ENCODE assay signal across 17 mouse cellular contexts in the genomic region with DNA sequence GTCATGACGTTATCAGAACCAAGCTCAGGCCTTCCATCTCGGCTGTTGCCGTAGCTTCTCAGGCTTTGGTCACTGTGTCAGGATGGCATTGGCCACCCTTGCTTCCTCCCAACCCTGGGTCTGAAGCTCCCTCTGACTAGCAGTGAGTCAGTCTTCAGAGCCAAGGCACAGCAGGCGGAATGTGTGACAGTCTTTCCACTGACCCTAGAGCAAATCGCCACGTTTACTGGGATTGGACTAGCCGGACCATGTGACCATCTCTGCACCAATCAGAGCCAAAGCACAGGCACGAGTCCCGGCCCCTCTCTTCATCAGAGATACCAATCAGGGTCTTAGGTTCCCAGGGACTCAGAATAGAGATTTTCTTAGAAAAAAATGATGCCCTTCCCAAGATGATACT.
DNase-seq lines count a peak whose midpoint lies in the region; ATAC-seq and TF ChIP-seq lines count a peak whose summit lies in the region.
"Had no signal": no experiment of that assay in that cellular context is flagged by ENCODE, and none has a peak within 500 bp of the region (broad histone marks: within the 10 kb centered on the region; RNA-seq: fewer than 3 reads in every experiment).

No protein-coding gene starts in this region.

- H3K4me2 ChIP-seq in lung, embryonic 14.5 days, result no peak overlapping the region
- no peak overlapping the region for H3K4me2 ChIP-seq in hindbrain, postnatal 0 days (ENCODE audit: low read depth, low read length)
- no peak overlapping the region for H3K4me2 ChIP-seq in heart, embryonic 12.5 days
- H3K4me2 ChIP-seq: limb, embryonic 15.5 days; neural tube, embryonic 12.5 days had no signal

- TF ChIP-seq CTCF in lung, embryonic 14.5 days (IDR thresholded peaks at IDR 0.05; ENCODE audit: low read depth), result no peak
- no peak for TF ChIP-seq CTCF in hindbrain, postnatal 0 days (IDR thresholded peaks at IDR 0.05; ENCODE audit: low read depth)

- H3K9me3 ChIP-seq in lung, embryonic 14.5 days (ENCODE audit: low read depth, low read length), result no peaks in the 10 kb centered on the region
- H3K9me3 ChIP-seq in hindbrain, postnatal 0 days (ENCODE audit: low read length), result no peaks in the 10 kb centered on the region
- no peaks in the 10 kb centered on the region for H3K9me3 ChIP-seq in heart, embryonic 12.5 days (replicated peaks)
- H3K9me3 ChIP-seq: limb, embryonic 15.5 days; neural tube, embryonic 12.5 days had no signal

- no peaks in the 10 kb centered on the region for H3K36me3 ChIP-seq in lung, embryonic 14.5 days (ENCODE audit: insufficient read depth)
- H3K36me3 ChIP-seq in hindbrain, postnatal 0 days (ENCODE audit: insufficient read depth, low read length), result no peaks in the 10 kb centered on the region
- no peaks in the 10 kb centered on the region for H3K36me3 ChIP-seq in heart, embryonic 12.5 days
- H3K36me3 ChIP-seq: limb, embryonic 15.5 days; neural tube, embryonic 12.5 days had no signal

- H3K27ac ChIP-seq in lung, embryonic 14.5 days (ENCODE audit: low read depth), result no peak overlapping the region
- H3K27ac ChIP-seq in hindbrain, postnatal 0 days, result no peak overlapping the region
- H3K27ac ChIP-seq in heart, embryonic 12.5 days (ENCODE audit: poor library complexity, severe bottlenecking), result no peak overlapping the region
- H3K27ac ChIP-seq: heart, adult 2 months; limb, embryonic 15.5 days; neural tube, embryonic 12.5 days had no signal

- no peaks in the 10 kb centered on the region for H3K4me1 ChIP-seq in lung, embryonic 14.5 days (ENCODE audit: insufficient read depth)
- H3K4me1 ChIP-seq in hindbrain, postnatal 0 days (ENCODE audit: insufficient read depth, low read length), result peaks cover 18% of the 10 kb centered on the region
- H3K4me1 ChIP-seq in heart, embryonic 12.5 days (replicated peaks), result peaks cover 5% of the 10 kb centered on the region; the same call in 1 of the 2 replicates
- H3K4me1 ChIP-seq: megakaryocyte, embryonic 14.5 days had no signal

- no peak overlapping the region for H3K4me3 ChIP-seq in lung, embryonic 14.5 days (ENCODE audit: low read depth, low read length)
- H3K4me3 ChIP-seq in hindbrain, postnatal 0 days (ENCODE audit: low read length), result no peak overlapping the region
- no peak overlapping the region for H3K4me3 ChIP-seq in heart, embryonic 12.5 days
- H3K4me3 ChIP-seq: heart, adult 2 months; limb, embryonic 15.5 days; megakaryocyte, embryonic 14.5 days; neural tube, embryonic 12.5 days had no signal

- WGBS in lung, embryonic 14.5 days, result 38% methylated on average over 9 of the region's 9 CpGs
- WGBS in hindbrain, postnatal 0 days, result 47% methylated on average over 9 of the region's 9 CpGs
- 38% methylated on average over 9 of the region's 9 CpGs for WGBS in heart, embryonic 12.5 days

- peak; percentile 69 to 78 for DNase-seq in cerebellum, postnatal 10 days
- no peak for DNase-seq in cerebellum, adult 8-10 months
- peak; percentile 5 for DNase-seq in lung, embryonic 14.5 days
- no peak for DNase-seq in lung, adult 18-20 months
- no peak for DNase-seq in hindbrain, postnatal 0 days (ENCODE audit: low spot score)
- peak; percentile 59 for DNase-seq in retina, postnatal 1 day
- no peak for DNase-seq in layer of hippocampus, adult 9-10 months (ENCODE audit: low spot score)
- DNase-seq: adrenal gland, postnatal 25 days; heart, adult 2 months; heart, postnatal 14 days; kidney, adult 18-20 months; lung, adult 2 months; spleen, adult 18-20 months had no signal

- ATAC-seq in lung, embryonic 14.5 days (ENCODE audit: insufficient read depth), result no peak
- ATAC-seq in hindbrain, postnatal 0 days, result peak; percentile 44; the same call in 1 of the 2 replicates
- ATAC-seq in heart, embryonic 12.5 days (ENCODE audit: insufficient number of reproducible peaks, low FRiP score), result no peak

- H3K27me3 ChIP-seq in lung, embryonic 14.5 days (ENCODE audit: insufficient read depth, low read length), result no peaks in the 10 kb centered on the region
- H3K27me3 ChIP-seq in hindbrain, postnatal 0 days (ENCODE audit: insufficient read depth, low read length), result no peaks in the 10 kb centered on the region
- H3K27me3 ChIP-seq in heart, embryonic 12.5 days (replicated peaks), result peaks cover 14% of the 10 kb centered on the region

- no peak overlapping the region for H3K9ac ChIP-seq in lung, embryonic 14.5 days
- H3K9ac ChIP-seq in hindbrain, postnatal 0 days (replicated peaks; ENCODE audit: low read length), result no peak overlapping the region
- H3K9ac ChIP-seq in heart, embryonic 12.5 days, result no peak overlapping the region
- H3K9ac ChIP-seq: limb, embryonic 15.5 days; neural tube, embryonic 12.5 days had no signal

Comparison
In these comparisons a context has a peak if more than half of its experiments do, and no peak if none do; other contexts are left out.
1. DNase-seq: peak in cerebellum, postnatal 10 days (2 of 2), lung, embryonic 14.5 days (single experiment) and retina, postnatal 1 day (single experiment); none in cerebellum, adult 8-10 months (single experiment), lung, adult 18-20 months (0 of 2), hindbrain, postnatal 0 days (single experiment) and layer of hippocampus, adult 9-10 months (single experiment).